In genomic region chr1:151346681-151347127, GRCm38 (mm10) we compare ENCODE assay signal across 7 mouse cellular contexts. TPM values are rescaled to one million over a fixed set of nuclear protein-coding genes. Genes with fewer than 3 reads are reported as not detected.
DNase-seq lines count a peak whose midpoint lies in the region; ATAC-seq and TF ChIP-seq lines count a peak whose summit lies in the region.

No protein-coding gene starts in this region.

- peak overlapping the region; percentile 72 for H3K4me2 ChIP-seq in limb, embryonic 13.5 days (replicated peaks)

- H3K4me3 ChIP-seq in embryonic fibroblast, embryonic 13.5 days (ENCODE audit: insufficient read depth, low read length): peak overlapping the region; percentile 20
- peak overlapping the region; percentile 88 for H3K4me3 ChIP-seq in limb, embryonic 13.5 days

- no peaks in the 10 kb centered on the region for H3K9me3 ChIP-seq in limb, embryonic 13.5 days

- H3K4me1 ChIP-seq in embryonic fibroblast, embryonic 13.5 days (ENCODE audit: control insufficient read depth, insufficient read depth, low read length): peaks cover 4% of the 10 kb centered on the region
- H3K4me1 ChIP-seq in limb, embryonic 13.5 days: peaks cover 36% of the 10 kb centered on the region

- TF ChIP-seq CTCF in embryonic fibroblast, embryonic 13.5 days (IDR thresholded peaks at IDR 0.05; ENCODE audit: borderline replicate concordance, insufficient read depth, low read length): no peak

- DNase-seq in spleen, postnatal 10 days (ENCODE audit: low spot score in 2 of 2): peak; percentile 20 to 26
- DNase-seq in spleen, postnatal 4 days (ENCODE audit: low spot score in 2 of 2): no peak
- DNase-seq in splenic B cell, adult 2 months (ENCODE audit: low read depth, low spot score): peak; percentile 61
- no peak for DNase-seq in embryo, embryonic 10 days (ENCODE audit: low spot score)
- no peak for DNase-seq in kidney, adult 18-20 months

- H3K27ac ChIP-seq in embryonic fibroblast, embryonic 13.5 days (ENCODE audit: insufficient read depth, low read length): no peak overlapping the region
- H3K27ac ChIP-seq in limb, embryonic 13.5 days: no peak overlapping the region

- ATAC-seq in limb, embryonic 13.5 days (ENCODE audit: low FRiP score, low read depth): no peak

- 0 out of 2 replicates have a peak overlapping the region, but pooled peaks have one; percentile 95 for H3K9ac ChIP-seq in limb, embryonic 13.5 days

- no peak for TF ChIP-seq POLR2A in embryonic fibroblast, embryonic 13.5 days (IDR thresholded peaks at IDR 0.05; ENCODE audit: low read depth, low read length)

- no peaks in the 10 kb centered on the region for H3K27me3 ChIP-seq in limb, embryonic 13.5 days
- no peaks in the 10 kb centered on the region for H3K27me3 ChIP-seq in splenic B cell, adult 2 months (ENCODE audit: control insufficient read depth, insufficient read depth, low read length, poor library complexity, severe bottlenecking)

- H3K36me3 ChIP-seq in limb, embryonic 13.5 days: peaks cover 17% of the 10 kb centered on the region
- peaks cover 4% of the 10 kb centered on the region; the same call in 1 of the 2 replicates for H3K36me3 ChIP-seq in splenic B cell, adult 2 months (ENCODE audit: control insufficient read depth, insufficient read depth, low read length, poor library complexity, severe bottlenecking)

- WGBS in limb, embryonic 13.5 days: 57% methylated on average over 6 of the region's 6 CpGs

RNA-seq across cellular contexts. Expression of gene Ivns1abp, which starts 2.4 kb away (rescaled TPM):
- 91.0 and 105 TPM in 2 replicates for polyA plus RNA-seq in embryonic fibroblast, embryonic 13.5 days (2011; ENCODE audit: insufficient read length, low read depth, missing spikeins)
- 274 and 300 TPM in 2 replicates for polyA plus RNA-seq in limb, embryonic 13.5 days (2015; fragmentation: Nextera tagmentation; extraction: Ambion mirVana)

Comparison
In these comparisons a context has a peak if more than half of its experiments do, and no peak if none do; other contexts are left out.
1. DNase-seq: peak in spleen, postnatal 10 days (2 of 2) and splenic B cell, adult 2 months (single experiment); none in spleen, postnatal 4 days (0 of 2), embryo, embryonic 10 days (single experiment) and kidney, adult 18-20 months (single experiment).